Mouse (Mus musculus) forebrain, embryonic 13.5 days (tissue): ENCODE data around the gene Tns1. TPM values are rescaled to one million over a fixed set of nuclear protein-coding genes. Genes with fewer than 3 reads are reported as not detected.

Source experiments
- ATAC-seq: fragments of 200-750 bp; cut with Nextera tagmentation; 2 replicates; pipeline ENCODE4 v1.8.0; 2017
- H3K27ac ChIP-seq: fragments of 300-500 bp; sonication (generic); 2 replicates; pipeline ENCODE4 v1.5.1; 2015; ENCODE audit warnings: inconsistent platforms, mild to moderate bottlenecking, moderate library complexity
- H3K27me3 ChIP-seq: fragments of 300-500 bp; sonication (generic); 2 replicates; pipeline ENCODE4 v1.6.1; 2015; ENCODE audit warnings: mild to moderate bottlenecking, inconsistent platforms
- H3K36me3 ChIP-seq: fragments of 300-500 bp; sonication (generic); 2 replicates; pipeline ENCODE4 v1.6.1; 2015; ENCODE audit warnings: mild to moderate bottlenecking, inconsistent platforms; ENCODE audit not compliant: poor library complexity, severe bottlenecking
- H3K4me1 ChIP-seq: fragments of 300-500 bp; sonication (generic); 2 replicates; pipeline ENCODE4 v1.6.1; 2015; ENCODE audit warnings: inconsistent platforms
- H3K4me2 ChIP-seq: fragments of 300-500 bp; sonication (generic); 2 replicates; pipeline ENCODE4 v1.6.1; 2015; ENCODE audit warnings: inconsistent platforms, mild to moderate bottlenecking, moderate library complexity
- H3K4me3 ChIP-seq: fragments of 300-500 bp; sonication (generic); 2 replicates; pipeline ENCODE4 v1.5.1; 2015; ENCODE audit warnings: mild to moderate bottlenecking, inconsistent platforms
- H3K9ac ChIP-seq: fragments of 300-500 bp; sonication (generic); 2 replicates; pipeline ENCODE4 v1.6.1; 2015; ENCODE audit warnings: mild to moderate bottlenecking, inconsistent platforms
- H3K9me3 ChIP-seq: fragments of 300-500 bp; sonication (generic); replicated peaks from 2 replicates; pipeline ENCODE4 v1.6.1; 2016; ENCODE audit warnings: inconsistent platforms
- WGBS: fragments of 180-500 bp; shearing (Covaris S2); methylation state at CpG from one replicate; pipeline ENCODE4 v1.1.7; 2015; 5-methylcytosine and 5-hydroxymethylcytosine counted together
- polyA plus RNA-seq: library from polyadenylated mRNA; unstranded; fragments of >200 nt; fragmentation: Nextera tagmentation; extraction: Ambion mirVana; gene quantifications from 2 replicates; pipeline ENCODE4 v1.2.1, GENCODE M21; 2015

The Tns1 gene
- polyA plus RNA-seq, 1 experiment from 2014 or later: 10.4 TPM

DNA sequence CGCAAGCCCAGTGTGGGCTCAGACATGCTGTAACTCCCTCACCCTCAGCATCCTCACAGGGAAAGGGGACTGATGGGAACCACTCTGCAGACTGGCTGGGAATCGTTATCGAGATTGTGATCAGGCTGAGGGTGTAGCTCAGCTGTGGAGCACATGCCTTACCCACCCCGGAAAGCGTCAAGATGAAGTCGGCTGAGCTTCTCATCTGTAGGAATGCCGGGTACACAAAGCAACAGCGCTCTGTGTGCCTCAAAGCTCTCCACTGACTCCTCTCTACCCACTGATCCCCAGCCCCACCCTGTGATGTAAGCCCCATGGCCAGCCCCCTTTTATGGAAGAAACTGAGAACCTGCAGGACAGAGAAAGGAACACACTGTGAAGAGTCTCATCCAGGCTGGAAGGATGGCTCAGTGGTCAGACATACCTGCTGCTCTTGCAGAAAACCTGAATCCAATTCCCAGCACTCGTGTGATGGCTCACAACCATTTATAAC is 97.5 kb downstream of the Tns1 start:
- H3K4me1 ChIP-seq: peaks cover 29% of the 10 kb centered on the region
- no peak overlapping the region for H3K27ac ChIP-seq

DNA sequence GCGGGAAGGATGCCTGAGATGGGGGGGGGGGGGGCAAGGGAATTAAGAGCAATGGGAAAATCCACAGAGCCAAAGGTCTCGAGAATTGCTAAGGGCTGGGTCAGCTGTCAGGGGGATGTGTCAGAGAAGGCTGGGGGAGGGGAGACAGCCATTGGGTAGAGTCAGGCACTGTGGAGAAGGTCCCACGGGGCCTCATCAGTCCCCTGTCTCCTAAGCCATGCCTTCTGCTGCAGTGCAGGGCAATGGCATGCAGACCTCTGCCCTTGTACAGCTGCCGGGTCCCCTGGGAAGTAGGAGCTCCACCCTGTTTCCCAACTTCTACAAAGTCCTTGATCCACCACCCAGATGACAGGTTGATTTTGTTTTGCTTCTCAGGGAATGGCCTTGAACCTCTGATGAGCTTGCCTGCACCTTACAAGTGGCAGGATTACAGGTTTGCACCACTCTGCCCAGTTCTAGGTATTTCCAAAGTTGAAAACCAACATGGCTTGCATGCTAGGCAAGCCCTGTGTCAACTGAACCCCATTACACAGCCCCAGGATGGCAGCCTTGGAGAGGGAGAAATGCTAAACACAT is 98.5 kb downstream of the Tns1 start:
- no peaks in the 10 kb centered on the region for H3K36me3 ChIP-seq
- H3K4me3 ChIP-seq: no peak overlapping the region
- WGBS: 68% methylated on average over 4 of the region's 4 CpGs
- H3K27ac ChIP-seq: no peak overlapping the region
- no peak overlapping the region for H3K9ac ChIP-seq
- no peak for ATAC-seq
- no peaks in the 10 kb centered on the region for H3K9me3 ChIP-seq
- H3K27me3 ChIP-seq: no peaks in the 10 kb centered on the region
- H3K4me1 ChIP-seq: peaks cover 19% of the 10 kb centered on the region
- no peak overlapping the region for H3K4me2 ChIP-seq

More for the DNA sequence above, 97.5 kb downstream of the Tns1 start:
- H3K36me3 ChIP-seq: no peaks in the 10 kb centered on the region
- WGBS: 77% methylated on average over 9 of the region's 9 CpGs
- no peak overlapping the region for H3K4me3 ChIP-seq
- H3K9ac ChIP-seq: no peak overlapping the region
- H3K27me3 ChIP-seq: no peaks in the 10 kb centered on the region
- no peak overlapping the region for H3K4me2 ChIP-seq
- no peak for ATAC-seq
- H3K9me3 ChIP-seq: no peaks in the 10 kb centered on the region

DNA sequence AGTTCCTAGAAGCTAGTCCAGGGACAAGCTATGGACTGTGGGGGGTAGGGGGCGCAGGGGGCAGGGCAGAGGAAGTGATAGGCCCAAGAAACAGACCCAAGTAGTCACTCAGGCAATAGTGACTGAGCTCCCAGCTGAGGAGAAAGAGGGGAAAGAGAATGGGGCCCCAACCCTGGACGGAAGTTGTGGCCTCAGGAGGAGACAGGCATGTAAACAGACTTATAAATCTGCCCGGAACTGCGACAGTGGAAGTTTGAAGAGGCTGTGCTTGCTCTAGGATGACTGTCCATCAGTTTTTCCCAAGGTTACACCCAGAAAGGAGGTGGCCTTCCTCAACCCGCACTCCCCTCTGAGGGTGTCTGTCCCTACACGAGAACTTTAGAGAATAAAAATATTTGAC is 99.0 kb downstream of the Tns1 start:
- H3K27ac ChIP-seq: no peak overlapping the region
- H3K27me3 ChIP-seq: no peaks in the 10 kb centered on the region
- no peak for ATAC-seq
- peaks cover 16% of the 10 kb centered on the region for H3K4me1 ChIP-seq
- H3K9me3 ChIP-seq: no peaks in the 10 kb centered on the region
- WGBS: 61% methylated on average over 6 of the region's 6 CpGs
- no peak overlapping the region for H3K4me2 ChIP-seq
- H3K36me3 ChIP-seq: no peaks in the 10 kb centered on the region
- H3K4me3 ChIP-seq: no peak overlapping the region
- H3K9ac ChIP-seq: no peak overlapping the region

DNA sequence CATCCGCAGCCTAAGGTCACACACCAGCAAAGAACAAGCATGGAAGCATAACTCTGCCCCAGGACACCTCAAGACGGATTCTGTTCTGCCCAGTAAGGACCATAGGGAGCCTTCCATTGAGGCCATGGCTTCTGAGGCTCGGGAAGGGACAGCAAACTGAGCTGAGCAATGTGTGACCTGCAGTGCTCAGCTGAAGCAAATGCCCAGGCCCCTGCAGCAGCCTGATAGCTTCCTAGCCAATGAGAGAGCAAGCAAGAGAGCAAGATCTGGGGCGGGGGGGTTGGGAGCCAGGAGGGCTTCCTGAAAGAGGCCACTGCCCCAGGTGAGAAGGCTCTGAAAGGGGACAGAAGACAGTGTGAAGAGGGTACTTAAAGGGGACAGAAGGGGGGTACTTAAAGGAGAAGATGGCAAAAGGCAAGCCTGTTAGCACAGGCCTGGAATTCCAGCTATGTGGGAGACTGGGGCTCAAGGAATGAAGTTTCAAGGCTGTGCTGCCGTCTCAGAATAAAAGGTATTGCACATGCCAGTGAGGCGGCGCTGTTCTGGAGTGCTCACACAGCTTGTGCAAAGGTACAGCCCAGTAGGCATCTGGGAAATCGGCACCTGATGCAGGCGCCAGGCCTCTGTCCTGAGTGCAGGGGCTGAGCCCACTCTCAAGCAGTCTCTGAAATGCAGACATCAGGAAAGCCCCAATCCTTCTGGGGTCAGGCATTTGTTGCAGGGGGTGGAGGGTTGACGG is 99.6 kb downstream of the Tns1 start:
- H3K9me3 ChIP-seq: no peaks in the 10 kb centered on the region
- no peak overlapping the region for H3K9ac ChIP-seq
- no peaks in the 10 kb centered on the region for H3K36me3 ChIP-seq
- no peaks in the 10 kb centered on the region for H3K27me3 ChIP-seq
- no peak overlapping the region for H3K4me2 ChIP-seq
- no peak for ATAC-seq
- no peak overlapping the region for H3K4me3 ChIP-seq
- H3K4me1 ChIP-seq: peaks cover 16% of the 10 kb centered on the region
- 54% methylated on average over 10 of the region's 10 CpGs for WGBS
- H3K27ac ChIP-seq: no peak overlapping the region

DNA sequence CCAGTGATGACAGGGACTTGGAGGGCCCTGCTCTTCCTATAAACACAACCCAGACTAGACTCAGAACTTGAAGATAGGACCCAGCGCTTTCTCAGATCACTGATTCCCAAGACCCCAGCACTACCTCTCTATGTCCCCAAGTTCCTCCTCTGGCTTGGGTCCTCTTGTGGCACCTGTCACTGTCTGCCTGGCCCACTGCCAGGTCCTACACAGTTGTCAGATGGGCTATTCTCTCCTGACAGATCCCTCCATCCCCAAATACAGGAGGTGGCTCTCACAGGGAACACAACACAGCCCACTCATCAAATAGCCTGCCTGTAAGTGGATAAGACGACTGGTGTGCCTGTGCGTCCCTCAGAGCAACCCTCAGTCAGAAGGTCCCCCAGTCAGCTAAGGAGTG is 101.3 kb downstream of the Tns1 start:
- WGBS: 84% methylated on average over 3 of the region's 3 CpGs
- Histone ChIP-seq H3K9ac (no peak overlapping the region), H3K9me3 (no peaks in the 10 kb centered on the region), H3K27ac (no peak overlapping the region), H3K4me3 (no peak overlapping the region), H3K4me1 (peaks cover 14% of the 10 kb centered on the region), H3K36me3 (no peaks in the 10 kb centered on the region), H3K4me2 (no peak overlapping the region), H3K27me3 (no peaks in the 10 kb centered on the region)
- no peak for ATAC-seq

DNA sequence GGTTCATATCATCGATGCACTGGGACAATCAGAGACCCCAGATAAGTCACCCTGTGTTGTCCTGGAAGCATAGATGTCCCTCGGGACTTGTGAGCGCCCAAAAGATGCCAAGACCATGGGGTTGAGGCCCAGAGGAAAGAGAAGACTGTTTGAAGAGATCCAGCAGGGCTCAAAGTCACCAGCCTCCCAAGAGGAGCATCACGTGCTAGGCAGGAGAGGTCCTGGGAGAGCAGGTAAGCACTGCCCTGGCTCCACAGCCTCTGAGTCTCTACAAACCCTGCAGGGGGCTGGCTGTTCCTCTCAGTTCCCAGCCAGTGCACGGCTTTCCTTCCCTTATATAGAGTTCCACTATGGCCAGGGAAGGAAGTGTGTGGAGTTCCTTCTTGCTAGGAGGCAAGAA is 101.7 kb downstream of the Tns1 start:
- H3K4me2 ChIP-seq: no peak overlapping the region
- H3K36me3 ChIP-seq: no peaks in the 10 kb centered on the region
- H3K27me3 ChIP-seq: no peaks in the 10 kb centered on the region
- peaks cover 9% of the 10 kb centered on the region for H3K4me1 ChIP-seq
- no peak for ATAC-seq
- no peaks in the 10 kb centered on the region for H3K9me3 ChIP-seq
- no peak overlapping the region for H3K4me3 ChIP-seq
- H3K27ac ChIP-seq: no peak overlapping the region
- 80% methylated on average over 5 of the region's 5 CpGs for WGBS
- H3K9ac ChIP-seq: no peak overlapping the region

DNA sequence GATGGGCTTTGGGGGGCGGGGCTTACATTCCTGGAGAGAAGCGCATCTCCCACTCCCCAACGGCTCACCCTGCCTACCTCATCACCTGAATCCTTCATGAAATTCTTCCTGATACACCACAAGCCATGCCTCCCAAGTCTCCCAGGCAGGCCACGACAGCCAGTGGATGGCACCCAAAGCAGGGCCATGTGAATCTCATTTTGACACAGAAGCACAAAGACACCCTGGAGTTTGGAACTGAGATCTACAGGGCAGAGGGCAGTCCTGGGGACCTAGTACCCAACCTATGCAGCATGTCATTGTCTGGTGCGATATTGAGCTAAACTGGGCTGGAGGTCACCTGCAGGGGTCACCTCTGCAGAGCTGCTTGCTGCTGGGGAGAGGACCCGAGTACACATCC is 104.0 kb downstream of the Tns1 start:
- Histone ChIP-seq H3K36me3 (no peaks in the 10 kb centered on the region), H3K9ac (no peak overlapping the region), H3K4me1 (0 out of 2 replicates have a peak, but pooled peaks cover 2% of the 10 kb centered on the region), H3K27me3 (no peaks in the 10 kb centered on the region), H3K9me3 (no peaks in the 10 kb centered on the region), H3K4me3 (no peak overlapping the region), H3K4me2 (no peak overlapping the region), H3K27ac (no peak overlapping the region)
- no peak for ATAC-seq
- WGBS: 81% methylated on average over 6 of the region's 6 CpGs

DNA sequence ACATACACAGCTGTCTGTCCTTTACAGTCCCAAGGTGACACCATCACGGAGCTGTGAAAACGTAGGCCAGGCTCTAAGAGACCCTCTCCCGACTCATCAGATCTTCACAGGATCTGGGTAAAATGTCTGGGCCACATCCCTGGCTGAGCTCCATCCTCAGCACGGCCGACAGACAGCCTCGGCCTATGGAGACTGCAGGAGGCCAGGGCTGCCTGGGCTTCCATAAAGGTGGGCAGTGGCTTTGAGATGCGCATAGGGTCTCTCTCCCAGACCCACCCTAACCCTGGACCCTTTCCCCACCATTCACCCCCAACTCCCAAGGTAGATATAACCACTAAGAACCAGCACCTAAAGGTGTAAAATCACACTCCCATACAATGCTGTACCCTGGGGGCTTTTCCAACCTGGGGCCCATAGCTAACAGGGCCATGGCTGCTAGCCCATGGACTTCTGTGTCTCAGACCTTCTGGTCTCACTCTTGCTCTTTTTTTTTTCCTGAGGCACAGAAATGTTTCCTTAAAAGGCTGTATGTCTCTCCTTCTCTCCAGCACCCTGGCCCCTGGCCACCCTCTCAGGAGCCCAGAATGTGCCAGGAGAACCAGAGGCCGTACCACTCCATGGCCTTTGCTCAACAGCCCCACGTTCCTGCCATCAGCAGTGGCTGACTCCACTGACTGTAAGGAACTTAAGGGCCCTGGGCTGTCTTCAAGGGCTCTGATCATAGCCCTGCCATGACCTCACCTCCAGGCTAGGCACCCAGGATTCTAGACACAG is 106.7 kb downstream of the Tns1 start:
- no peaks in the 10 kb centered on the region for H3K9me3 ChIP-seq
- no peak overlapping the region for H3K27ac ChIP-seq
- H3K4me3 ChIP-seq: no peak overlapping the region
- no peaks in the 10 kb centered on the region for H3K4me1 ChIP-seq
- no peaks in the 10 kb centered on the region for H3K36me3 ChIP-seq
- no peak overlapping the region for H3K4me2 ChIP-seq
- H3K27me3 ChIP-seq: no peaks in the 10 kb centered on the region
- no peak overlapping the region for H3K9ac ChIP-seq
- ATAC-seq: no peak
- WGBS: 92% methylated on average over 9 of the region's 9 CpGs

DNA sequence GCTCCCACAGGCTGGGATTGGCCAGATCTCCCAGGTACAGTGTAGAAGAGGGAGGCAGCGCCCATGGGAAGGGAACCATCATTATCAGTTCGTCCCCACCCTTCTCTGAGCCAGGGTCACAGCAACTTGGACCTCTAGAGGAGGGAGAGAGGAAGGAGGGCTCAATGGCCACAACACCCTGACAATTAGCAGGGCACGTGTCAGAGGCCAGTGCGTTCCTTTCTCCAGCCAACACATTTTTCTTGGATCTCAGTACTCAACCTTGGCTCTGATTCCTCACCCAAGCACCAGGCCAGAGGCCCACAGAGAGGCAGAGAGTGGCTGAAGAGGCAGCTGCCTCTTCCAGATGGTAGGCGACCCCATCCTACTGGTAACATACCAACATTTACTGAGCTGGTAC is 107.6 kb downstream of the Tns1 start:
- WGBS: 78% methylated on average over 5 of the region's 5 CpGs
- no peak overlapping the region for H3K4me2 ChIP-seq
- no peaks in the 10 kb centered on the region for H3K27me3 ChIP-seq
- no peaks in the 10 kb centered on the region for H3K4me1 ChIP-seq
- H3K27ac ChIP-seq: no peak overlapping the region
- no peak overlapping the region for H3K9ac ChIP-seq
- no peaks in the 10 kb centered on the region for H3K36me3 ChIP-seq
- H3K9me3 ChIP-seq: no peaks in the 10 kb centered on the region
- H3K4me3 ChIP-seq: no peak overlapping the region
- ATAC-seq: no peak

DNA sequence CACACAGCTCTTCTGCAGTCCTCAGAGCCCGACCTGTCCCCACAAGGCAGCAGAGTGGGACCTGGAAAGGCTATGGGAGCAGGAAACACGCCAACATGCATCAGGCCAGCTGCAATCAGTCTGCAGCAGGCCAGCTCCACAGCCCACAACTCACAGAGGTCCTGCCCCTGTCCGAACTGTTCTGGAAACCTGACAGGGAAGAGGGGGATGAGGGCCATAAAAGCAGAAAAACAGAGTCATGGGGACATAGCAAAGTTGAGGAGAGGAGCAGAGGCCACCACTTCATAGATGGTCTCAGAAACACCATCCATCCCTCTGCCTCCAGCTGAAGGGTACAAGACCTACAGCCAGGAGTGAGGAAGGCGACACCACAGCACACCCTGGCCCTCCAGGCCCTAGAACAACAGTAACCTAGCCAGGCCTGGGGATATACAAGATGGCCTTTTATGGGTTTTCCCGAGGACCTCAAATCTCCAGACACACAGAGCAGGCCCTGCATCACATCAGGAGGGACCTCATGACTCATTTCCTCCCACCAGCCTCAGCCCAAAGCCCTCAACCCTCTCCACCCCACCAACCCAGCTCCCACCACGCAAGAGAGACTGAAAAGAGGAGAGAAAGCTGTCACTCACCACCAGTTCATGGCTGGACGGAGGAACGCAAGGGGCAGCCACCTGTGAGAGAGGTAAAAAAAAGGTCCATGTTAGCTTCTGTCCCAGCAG is 108.6 kb downstream of the Tns1 start:
- H3K4me2 ChIP-seq: no peak overlapping the region
- no peaks in the 10 kb centered on the region for H3K4me1 ChIP-seq
- no peak overlapping the region for H3K4me3 ChIP-seq
- ATAC-seq: no peak
- no peaks in the 10 kb centered on the region for H3K27me3 ChIP-seq
- H3K27ac ChIP-seq: no peak overlapping the region
- H3K36me3 ChIP-seq: no peaks in the 10 kb centered on the region
- H3K9ac ChIP-seq: no peak overlapping the region
- H3K9me3 ChIP-seq: peaks cover 3% of the 10 kb centered on the region; the same call in 1 of the 2 replicates
- 81% methylated on average over 8 of the region's 8 CpGs for WGBS

DNA sequence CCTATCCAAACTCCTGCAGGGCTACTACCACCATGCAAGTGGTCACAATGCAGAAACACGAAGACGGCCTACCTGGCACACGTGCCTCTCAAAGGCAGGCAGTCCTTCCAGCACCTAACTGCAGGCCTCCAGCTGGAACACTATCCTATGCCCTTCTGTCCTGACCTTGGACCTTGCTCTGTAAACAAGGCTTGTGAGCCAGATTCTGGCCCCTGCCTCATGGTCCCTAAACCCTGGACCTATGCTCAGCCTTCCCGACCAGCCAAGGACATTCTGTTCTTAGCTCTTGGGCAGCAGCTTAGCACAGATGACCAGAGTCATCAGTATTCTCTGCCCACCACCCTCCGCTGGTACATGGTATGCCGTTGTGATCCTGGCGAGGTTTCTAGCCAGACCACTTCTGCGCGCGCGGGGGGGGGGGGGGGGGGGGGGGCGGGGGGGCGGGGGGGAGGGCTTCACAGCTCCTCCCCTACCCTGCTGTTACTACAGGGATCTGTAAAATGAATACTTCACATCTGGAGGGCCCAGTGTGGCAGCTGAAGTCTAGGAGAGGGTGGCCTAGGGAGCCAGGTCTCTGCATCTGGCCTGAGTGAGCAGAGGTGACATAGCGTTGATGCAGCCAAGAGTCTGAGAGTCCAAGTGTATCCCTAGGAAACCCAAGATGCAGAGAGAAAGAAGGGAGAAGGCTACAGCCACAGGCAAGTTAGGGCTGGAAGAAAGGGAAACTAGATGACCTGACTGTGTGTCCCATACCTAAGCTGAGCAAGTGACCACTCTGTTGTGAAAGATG is 109.5 kb downstream of the Tns1 start:
- Histone ChIP-seq H3K9ac (no peak overlapping the region), H3K27me3 (no peaks in the 10 kb centered on the region), H3K4me3 (no peak overlapping the region), H3K36me3 (no peaks in the 10 kb centered on the region), H3K27ac (no peak overlapping the region), H3K9me3 (peaks cover 4% of the 10 kb centered on the region; the same call in 1 of the 2 replicates), H3K4me2 (no peak overlapping the region), H3K4me1 (no peaks in the 10 kb centered on the region)
- no peak for ATAC-seq
- 75% methylated on average over 12 of the region's 14 CpGs for WGBS
